Mouse (Mus musculus) mouse embryonic stem cell (cell line): ENCODE results near the gene Cryba1.

Source experiments
- in situ Hi-C, 2 experiments: fragments of 300-500 bp; cut with MboI; formaldehyde crosslinking; loops; 1 replicate in 1 of 2; 3 replicates in 1 of 2; pipeline ENCODE4 v1.14.3; 2019 to 2020; ENCODE audit warnings: low sequenced_read_pairs in 2 of 2, low pct_unique_long_range_greater_than_20kb in 1 of 2, mixed read lengths in 1 of 2; ENCODE audit not compliant: unreplicated experiment in 1 of 2

Gene Cryba1

GRCm38 (mm10) chr11:77725183-77725582 is at the start of gene Cryba1:
Gene Cryba1, minus strand, starts transcription at chr11:77725283.
- in situ Hi-C loops, result no loop called here

- in situ Hi-C loops, result no loop called here
These were observed 47.0 kb upstream of the Cryba1 start for GRCm38 (mm10) chr11:77771879-77772713.

GRCm38 (mm10) chr11:77770346-77770745 is 45.3 kb upstream of the Cryba1 start:
- in situ Hi-C loops, result no loop called here

- in situ Hi-C loops, result no loop called here
These were observed 44.4 kb upstream of the Cryba1 start for GRCm38 (mm10) chr11:77769496-77769895.

GRCm38 (mm10) chr11:77766351-77767001 is 41.4 kb upstream of the Cryba1 start:
- in situ Hi-C loops, result no loop called here

- in situ Hi-C loops, result no loop called here
These were observed 40.3 kb upstream of the Cryba1 start for GRCm38 (mm10) chr11:77765459-77765777.

GRCm38 (mm10) chr11:77764694-77765458 is 39.8 kb upstream of the Cryba1 start:
- in situ Hi-C loops, result no loop called here

GRCm38 (mm10) chr11:77763673-77764340 is 38.7 kb upstream of the Cryba1 start:
- in situ Hi-C loops, result no loop called here

- in situ Hi-C loops, result no loop called here
These were observed 37.9 kb upstream of the Cryba1 start, which contains the start of gene Myo18a for GRCm38 (mm10) chr11:77762783-77763672. Gene Myo18a, plus strand, starts transcription at chr11:77763246.

- in situ Hi-C loops, result no loop called here
These were observed 34.9 kb upstream of the Cryba1 start for GRCm38 (mm10) chr11:77760031-77760430.

GRCm38 (mm10) chr11:77753469-77753868 is 28.4 kb upstream of the Cryba1 start:
- in situ Hi-C loops, result no loop called here

GRCm38 (mm10) chr11:77752525-77752924 is 27.4 kb upstream of the Cryba1 start:
- in situ Hi-C loops, result no loop called here

GRCm38 (mm10) chr11:77748996-77749395 is 23.9 kb upstream of the Cryba1 start:
- in situ Hi-C loops, result loop anchor here (10.0 kb wide), 2 partner anchors 46 to 206 kb away; no protein-coding TSS in a partner anchor

GRCm38 (mm10) chr11:77747103-77747502 is 22.0 kb upstream of the Cryba1 start:
- in situ Hi-C loops, result loop anchor here (10.0 kb wide), 2 partner anchors 48 to 208 kb away; no protein-coding TSS in a partner anchor

- in situ Hi-C loops, result loop anchor here (10.0 kb wide), 2 partner anchors 48 to 208 kb away; no protein-coding TSS in a partner anchor
These were observed 21.6 kb upstream of the Cryba1 start for GRCm38 (mm10) chr11:77746652-77747051.

- in situ Hi-C loops, result loop anchor here (5.0 to 10.0 kb wide), 3 partner anchors 51 to 211 kb away; no protein-coding TSS in a partner anchor
These were observed 18.9 kb upstream of the Cryba1 start for GRCm38 (mm10) chr11:77743966-77744365.

- in situ Hi-C loops, result loop anchor here in 1 of 2 experiments (10.0 kb wide), 1 partner anchor 216 kb away; no protein-coding TSS in a partner anchor
These were observed 13.5 kb upstream of the Cryba1 start for GRCm38 (mm10) chr11:77738555-77738954.
